Mouse (Mus musculus) ES-Bruce4 (cell line): ENCODE data around the gene Cdc42bpb.

Experiments used
- CTCF ChIP-seq: IDR thresholded peaks from one replicate; pipeline ENCODE4 v1.8.1; 2011; ENCODE audit warnings: low read depth, low read length
- POLR2A ChIP-seq: IDR thresholded peaks from one replicate; pipeline ENCODE4 v1.8.1; 2011; ENCODE audit warnings: low read length; ENCODE audit not compliant: insufficient read depth

- peak; percentile 99 for TF ChIP-seq CTCF
- TF ChIP-seq POLR2A = no peak
Measured at GRCm38 (mm10) chr12:111413300-111413699, 35.8 kb upstream of the Cdc42bpb start.
